Mouse (Mus musculus) MEL (cell line): ENCODE data around the gene Il22ra1.

Experiments
- MAX ChIP-seq: IDR thresholded peaks from 2 replicates; pipeline ENCODE4 v1.6.1; 2011; ENCODE audit warnings: low read length, improper control_type of control experiment
- POLR2A ChIP-seq, 2 experiments: IDR thresholded peaks; 2 replicates each; pipeline ENCODE4 v1.6.1; 2011 to 2012; ENCODE audit warnings: low read length in 2 of 2, mild to moderate bottlenecking in 2 of 2, control low read depth in 1 of 2, improper control_type of control experiment in 1 of 2, low read depth in 1 of 2, moderate library complexity in 1 of 2; ENCODE audit not compliant: control insufficient read depth in 1 of 2, insufficient read depth in 1 of 2, poor library complexity in 1 of 2

DNA sequence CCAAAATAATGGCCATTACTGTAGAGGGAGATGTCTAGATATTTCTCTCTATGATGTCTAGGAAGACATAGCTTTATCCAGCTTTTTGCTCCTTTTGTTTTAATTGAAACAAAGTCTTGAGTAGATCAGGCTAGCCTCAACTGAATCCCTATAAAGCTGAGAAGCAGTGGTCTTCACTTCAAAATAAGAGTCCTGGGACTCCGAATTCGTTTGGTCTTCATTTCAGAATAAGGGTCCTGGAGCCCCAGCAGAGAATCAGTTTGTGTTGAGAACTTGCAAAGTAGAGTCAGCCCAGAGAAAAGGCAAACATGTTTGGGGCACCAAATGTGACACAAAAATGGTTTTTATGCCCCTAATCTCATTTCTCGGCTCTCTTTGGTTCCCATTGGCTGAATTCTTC lies 43.2 kb upstream of the Il22ra1 start:
- TF ChIP-seq POLR2A (IDR thresholded peaks at IDR 0.05; ENCODE audit: control insufficient read depth in 1 of 2, insufficient read depth in 1 of 2, low read depth in 1 of 2, low read length in 2 of 2, poor library complexity in 1 of 2) (no peak), MAX (no peak)
